Mouse (Mus musculus) forebrain, embryonic 16.5 days (tissue): ENCODE results near the gene Supt6. TPM values are rescaled to one million over a fixed set of nuclear protein-coding genes. Genes with fewer than 3 reads are reported as not detected.

Experiments used
- ATAC-seq: fragments of 200-750 bp; cut with Nextera tagmentation; 2 replicates; pipeline ENCODE4 v1.8.0; 2017; ENCODE audit warnings: mild to moderate bottlenecking, moderate library complexity
- H3K27ac ChIP-seq: fragments of 300-500 bp; sonication (generic); 2 replicates; pipeline ENCODE4 v1.5.1; 2014; ENCODE audit warnings: low read length, control low read depth
- H3K27me3 ChIP-seq: fragments of 300-500 bp; sonication (generic); replicated peaks from 2 replicates; pipeline ENCODE4 v1.6.1; 2014; ENCODE audit warnings: low read length; ENCODE audit not compliant: control insufficient read depth, insufficient read depth
- H3K36me3 ChIP-seq: fragments of 300-500 bp; sonication (generic); 2 replicates; pipeline ENCODE4 v1.6.1; 2014; ENCODE audit not compliant: control insufficient read depth, insufficient read depth
- H3K4me1 ChIP-seq: fragments of 300-500 bp; sonication (generic); replicated peaks from 2 replicates; pipeline ENCODE4 v1.6.1; 2014; ENCODE audit warnings: low read length; ENCODE audit not compliant: control insufficient read depth, insufficient read depth
- H3K4me2 ChIP-seq: fragments of 300-500 bp; sonication (generic); 2 replicates; pipeline ENCODE4 v1.6.1; 2014; ENCODE audit warnings: mild to moderate bottlenecking, low read length, control low read depth
- H3K4me3 ChIP-seq: fragments of 300-500 bp; sonication (generic); replicated peaks from 2 replicates; pipeline ENCODE4 v1.5.1; 2014; ENCODE audit warnings: mild to moderate bottlenecking, low read length, control low read depth
- H3K9ac ChIP-seq: fragments of 300-500 bp; sonication (generic); replicated peaks from 2 replicates; pipeline ENCODE4 v1.6.1; 2014; ENCODE audit warnings: low read depth, low read length, control low read depth
- H3K9me3 ChIP-seq: fragments of 300-500 bp; sonication (generic); 2 replicates; pipeline ENCODE4 v1.6.1; 2016; ENCODE audit warnings: low read length; ENCODE audit not compliant: control insufficient read depth
- WGBS: fragments of 180-500 bp; shearing (Covaris S2); extraction: QIAGEN DNeasy Blood & Tissue Kit; methylation state at CpG from one replicate; pipeline ENCODE4 v1.1.7; 2014; 5-methylcytosine and 5-hydroxymethylcytosine counted together
- polyA plus RNA-seq: library from polyadenylated mRNA; unstranded; fragments of >200 nt; fragmentation: Nextera tagmentation; extraction: Ambion mirVana; gene quantifications from 2 replicates; pipeline ENCODE4 v1.2.1, GENCODE M21; 2015

The Supt6 gene
- polyA plus RNA-seq, 1 experiment from 2014 or later: 34.6 TPM

DNA sequence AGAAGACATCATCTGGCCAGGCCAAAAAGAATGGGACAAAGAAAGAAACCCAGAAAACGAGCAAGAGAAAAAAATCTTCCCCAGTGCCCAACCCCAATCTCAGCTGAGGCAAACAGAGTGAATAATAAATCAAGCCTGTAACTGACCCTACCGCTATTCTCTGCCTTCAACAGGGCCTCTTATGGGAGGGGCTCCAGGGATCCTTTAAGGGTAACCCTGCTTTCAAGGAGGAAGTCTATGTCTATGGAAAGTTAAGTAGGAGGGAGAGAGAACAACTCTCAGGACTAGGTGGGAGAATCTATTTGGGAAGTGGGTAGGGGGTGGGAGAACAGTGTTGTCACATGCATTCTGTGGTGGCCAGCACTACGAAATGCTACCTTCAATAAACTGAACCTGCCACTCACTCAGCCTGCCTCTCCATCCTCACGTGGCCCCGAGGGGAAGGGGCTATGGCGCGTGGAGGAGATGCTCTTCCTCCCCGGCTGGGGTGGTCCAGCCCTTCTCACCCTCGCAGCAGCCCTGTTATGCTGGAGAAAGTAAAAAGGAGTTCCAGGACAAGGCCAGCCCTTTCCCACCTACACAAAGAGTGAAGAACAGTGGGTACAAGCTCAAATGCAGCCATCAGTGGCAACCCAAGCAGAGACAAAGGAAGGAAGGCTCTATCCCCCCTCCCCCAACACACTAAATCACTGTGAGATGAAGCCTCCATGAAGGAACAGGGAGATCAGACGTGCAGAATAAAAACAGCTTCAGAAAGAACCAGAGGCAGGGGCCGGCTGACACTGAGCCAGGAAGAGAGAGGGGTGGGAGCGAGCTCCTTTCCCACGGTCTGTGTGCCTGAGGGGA lies 40.2 kb downstream of the Supt6 start:
- Histone ChIP-seq H3K36me3 (peaks cover 25% of the 10 kb centered on the region), H3K27me3 (no peaks in the 10 kb centered on the region), H3K9me3 (no peaks in the 10 kb centered on the region), H3K4me2 (no peak overlapping the region), H3K27ac (no peak overlapping the region), H3K4me3 (no peak overlapping the region), H3K4me1 (no peaks in the 10 kb centered on the region), H3K9ac (no peak overlapping the region)
- WGBS: 56% methylated on average over 13 of the region's 13 CpGs
- ATAC-seq: no peak

GRCm38 (mm10) chr11:78204287-78204686 lies 41.5 kb downstream of the Supt6 start:
- Histone ChIP-seq H3K27ac (no peak overlapping the region), H3K27me3 (no peaks in the 10 kb centered on the region), H3K4me1 (no peaks in the 10 kb centered on the region), H3K4me3 (no peak overlapping the region), H3K4me2 (no peak overlapping the region), H3K36me3 (peaks cover 23% of the 10 kb centered on the region), H3K9me3 (no peaks in the 10 kb centered on the region), H3K9ac (no peak overlapping the region)
- 79% methylated on average over 6 of the region's 6 CpGs for WGBS
- no peak for ATAC-seq

GRCm38 (mm10) chr11:78202372-78202771 lies 43.4 kb downstream of the Supt6 start:
- no peak overlapping the region for H3K4me2 ChIP-seq
- no peak for ATAC-seq
- no peak overlapping the region for H3K9ac ChIP-seq
- H3K27ac ChIP-seq: no peak overlapping the region
- H3K9me3 ChIP-seq: no peaks in the 10 kb centered on the region
- no peak overlapping the region for H3K4me3 ChIP-seq
- H3K27me3 ChIP-seq: no peaks in the 10 kb centered on the region
- peaks cover 10% of the 10 kb centered on the region for H3K36me3 ChIP-seq
- 95% methylated on average over 3 of the region's 3 CpGs for WGBS
- no peaks in the 10 kb centered on the region for H3K4me1 ChIP-seq

DNA sequence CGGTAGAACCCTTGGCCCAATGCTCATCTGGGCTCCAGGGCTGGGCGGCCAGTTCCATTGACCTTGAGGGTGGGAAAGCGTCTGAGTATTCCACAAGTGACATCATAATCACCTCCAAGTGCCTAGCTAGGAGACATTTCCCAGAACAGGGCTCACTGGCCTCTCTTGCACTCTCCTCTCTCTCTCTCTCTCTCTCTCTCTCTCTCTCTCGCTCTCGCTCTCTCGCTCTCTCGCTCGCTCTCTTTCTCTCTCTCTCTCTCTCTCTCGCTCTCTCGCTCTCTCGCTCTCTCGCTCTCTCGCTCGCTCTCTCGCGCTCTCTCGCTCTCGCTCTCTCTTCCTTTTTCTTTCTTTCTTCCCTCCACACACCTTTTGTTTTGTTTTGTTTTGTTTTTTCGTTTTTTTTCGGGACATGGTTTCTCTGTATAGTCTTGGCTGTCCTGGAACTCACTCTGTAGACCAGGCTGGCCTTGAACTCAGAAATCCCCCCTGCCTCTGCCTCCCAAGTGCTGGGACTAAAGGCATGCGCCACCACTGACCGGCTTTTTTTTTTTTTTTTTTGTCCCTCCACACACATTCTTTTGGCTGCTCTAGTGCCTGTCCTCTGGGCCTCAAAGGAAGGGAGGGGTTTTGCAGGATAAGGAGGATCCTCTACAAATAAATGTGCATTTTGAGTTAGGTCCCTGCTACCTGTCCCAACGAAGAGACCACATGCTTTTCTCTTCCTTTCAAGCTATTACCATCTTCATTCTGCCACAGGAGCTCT lies 50.5 kb downstream of the Supt6 start:
- no peak overlapping the region for H3K9ac ChIP-seq
- WGBS: 53% methylated on average over 23 of the region's 23 CpGs
- H3K36me3 ChIP-seq: peaks cover 14% of the 10 kb centered on the region; the same call in 1 of the 2 replicates
- peaks cover 8% of the 10 kb centered on the region for H3K4me1 ChIP-seq
- no peaks in the 10 kb centered on the region for H3K9me3 ChIP-seq
- no peak overlapping the region for H3K27ac ChIP-seq
- H3K27me3 ChIP-seq: no peaks in the 10 kb centered on the region
- no peak for ATAC-seq
- peak overlapping the region; percentile 28 for H3K4me3 ChIP-seq
- H3K4me2 ChIP-seq: peak overlapping the region; percentile 43

GRCm38 (mm10) chr11:78194411-78195100 lies 51.2 kb downstream of the Supt6 start:
- Histone ChIP-seq H3K9ac (no peak overlapping the region; the same call in 1 of the 2 replicates), H3K4me3 (peak overlapping the region; percentile 28), H3K27me3 (no peaks in the 10 kb centered on the region), H3K4me2 (peak overlapping the region; percentile 43), H3K9me3 (no peaks in the 10 kb centered on the region), H3K27ac (no peak overlapping the region), H3K4me1 (peaks cover 15% of the 10 kb centered on the region), H3K36me3 (peaks cover 14% of the 10 kb centered on the region; the same call in 1 of the 2 replicates)
- 4% methylated on average over 30 of the region's 30 CpGs for WGBS
- 0 out of 2 replicates have a peak, but pooled peaks have one; percentile 48 for ATAC-seq

DNA sequence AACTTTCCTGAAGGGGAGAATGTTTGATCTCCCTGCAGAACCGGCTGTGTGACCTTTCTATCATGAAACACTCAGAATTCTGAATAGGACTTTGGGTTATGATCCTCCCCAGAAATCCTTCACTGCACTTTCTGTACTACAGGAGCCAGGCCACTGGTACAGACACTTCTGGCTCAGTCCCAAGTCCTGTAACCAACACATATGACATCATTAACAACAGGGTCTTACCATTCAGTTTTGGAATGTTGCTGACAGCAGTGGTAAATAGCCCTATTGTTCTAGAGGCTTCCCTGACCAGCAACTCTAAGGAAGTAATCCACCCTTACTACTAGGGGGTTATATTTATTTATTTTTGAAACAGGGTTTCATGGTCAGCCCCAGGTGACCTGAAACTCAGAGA lies 52.7 kb downstream of the Supt6 start, which contains the start of gene Proca1:
Proca1 (plus strand) TSS at position 280 of the 400 bp plus-strand sequence.
- Histone ChIP-seq H3K4me3 (no peak within 1 kb of the TSS), H3K27ac (no peak within 1 kb of the TSS), H3K4me1 (peaks cover 19% of the 10 kb centered on the region), H3K36me3 (peaks cover 14% of the 10 kb centered on the region; the same call in 1 of the 2 replicates), H3K4me2 (no peak within 1 kb of the TSS), H3K27me3 (no peaks in the 10 kb centered on the region), H3K9ac (no peak within 1 kb of the TSS), H3K9me3 (no peaks in the 10 kb centered on the region)
- no peak for ATAC-seq
- 81% methylated on average over 1 of the region's 1 CpGs for WGBS

- no peaks in the 10 kb centered on the region for H3K27me3 ChIP-seq
- H3K9ac ChIP-seq: no peak overlapping the region
- H3K4me1 ChIP-seq: peaks cover 22% of the 10 kb centered on the region
- peak overlapping the region; percentile 60 for H3K4me2 ChIP-seq
- H3K4me3 ChIP-seq: peak overlapping the region; percentile 74
- WGBS: 76% methylated on average over 6 of the region's 6 CpGs
- no peaks in the 10 kb centered on the region for H3K9me3 ChIP-seq
- peaks cover 14% of the 10 kb centered on the region; the same call in 1 of the 2 replicates for H3K36me3 ChIP-seq
- ATAC-seq: no peak
- peak overlapping the region; percentile 94; the same call in 1 of the 2 replicates for H3K27ac ChIP-seq
These were observed 55.7 kb downstream of the Supt6 start for GRCm38 (mm10) chr11:78190041-78190440.

DNA sequence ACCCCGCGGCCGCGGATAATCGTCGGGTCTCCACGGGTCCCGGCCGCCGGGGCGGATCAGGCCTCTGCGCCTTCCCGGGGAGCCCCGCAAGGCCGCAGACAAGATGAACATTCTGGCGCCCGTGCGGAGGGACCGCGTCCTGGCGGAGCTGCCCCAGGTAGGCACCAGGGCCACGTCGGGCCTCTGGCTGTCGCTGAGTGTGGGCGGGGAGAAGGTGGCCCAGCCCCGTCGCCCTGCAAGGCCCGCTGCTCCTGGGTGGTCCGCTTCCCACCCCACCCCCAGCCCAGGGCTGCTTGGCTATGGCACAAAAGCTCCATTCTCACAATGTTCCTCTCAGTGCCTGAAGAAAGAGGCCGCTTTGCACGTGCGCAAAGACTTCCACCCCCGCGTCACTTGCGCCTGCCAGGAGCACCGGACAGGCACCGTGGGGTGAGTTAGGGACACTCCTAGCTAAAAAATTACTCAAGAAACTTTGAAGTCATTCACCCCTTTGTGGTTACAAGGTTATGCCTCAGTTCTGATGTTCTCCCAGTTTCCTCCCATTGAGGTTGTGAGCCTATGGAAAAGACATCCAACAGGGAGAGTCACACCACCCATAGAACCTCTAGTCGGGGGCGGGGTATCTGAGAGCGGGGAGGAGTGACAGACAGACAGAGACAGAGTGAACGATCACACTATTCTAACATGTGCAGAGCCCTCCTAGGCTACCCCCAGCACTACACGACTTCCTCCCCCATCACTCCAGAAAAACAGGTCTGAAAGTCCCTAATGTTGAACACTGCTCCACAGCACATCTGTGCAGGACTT lies 56.4 kb downstream of the Supt6 start:
- ATAC-seq: peak; percentile 81
- Histone ChIP-seq H3K27me3 (no peaks in the 10 kb centered on the region), H3K9me3 (no peaks in the 10 kb centered on the region), H3K4me2 (peak overlapping the region; percentile 60), H3K9ac (peak overlapping the region; percentile 92), H3K36me3 (peaks cover 14% of the 10 kb centered on the region; the same call in 1 of the 2 replicates), H3K4me1 (peaks cover 17% of the 10 kb centered on the region), H3K27ac (peak overlapping the region; percentile 94), H3K4me3 (peak overlapping the region; percentile 74)
- WGBS: under 1% methylated on average over 42 of the region's 42 CpGs
